Mouse (Mus musculus) liver, postnatal 0 days (tissue): ENCODE data around the gene Ewsr1.

Experiments
- CTCF ChIP-seq: sonication (generic); IDR thresholded peaks from 2 replicates; pipeline ENCODE4 v1.5.1; 2016; ENCODE audit warnings: antibody characterized with exemption, low read depth
- EP300 ChIP-seq: IDR thresholded peaks from 2 replicates; pipeline ENCODE4 v1.6.1; 2016; ENCODE audit warnings: antibody characterized with exemption, low read depth, mild to moderate bottlenecking

DNA sequence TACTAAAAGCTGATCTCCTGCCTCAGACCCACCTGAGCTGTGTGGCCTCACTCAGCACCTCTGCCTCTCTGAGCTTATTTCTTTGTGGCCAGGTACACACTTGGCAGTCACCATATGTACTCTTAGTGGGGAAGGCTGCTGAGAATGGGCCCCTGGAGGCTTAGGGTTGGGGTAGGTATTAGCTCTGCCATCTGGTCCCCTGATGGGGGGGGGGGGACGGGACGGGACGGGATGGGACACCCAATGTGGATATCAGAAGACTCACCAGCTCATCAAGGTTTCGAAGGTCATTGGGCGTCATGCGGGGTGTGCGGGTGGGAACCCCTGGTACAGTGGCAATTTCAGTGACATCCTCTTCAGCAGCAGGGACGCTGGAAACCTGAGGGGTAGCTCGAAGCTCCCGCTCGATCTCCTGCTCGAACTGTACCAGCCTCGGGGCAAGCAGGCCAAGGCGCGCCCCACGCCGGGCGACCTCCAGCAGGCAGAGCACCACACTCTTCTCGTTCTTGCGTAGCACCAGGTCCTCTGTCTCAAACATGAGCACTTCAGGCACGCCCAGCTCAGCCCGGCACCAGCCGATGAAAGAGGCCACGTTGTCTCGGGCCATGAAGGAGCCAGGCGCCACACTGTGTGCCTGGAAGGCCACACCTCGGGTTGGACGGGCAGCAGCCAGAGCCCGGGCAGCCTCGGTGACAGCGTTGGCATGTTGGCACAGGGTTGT lies 35.3 kb downstream of the Ewsr1 start:
- no peak for TF ChIP-seq CTCF
- TF ChIP-seq EP300 = no peak
